Mouse (Mus musculus): ENCODE results near the gene Tax1bp3.

Gene Tax1bp3

DNA sequence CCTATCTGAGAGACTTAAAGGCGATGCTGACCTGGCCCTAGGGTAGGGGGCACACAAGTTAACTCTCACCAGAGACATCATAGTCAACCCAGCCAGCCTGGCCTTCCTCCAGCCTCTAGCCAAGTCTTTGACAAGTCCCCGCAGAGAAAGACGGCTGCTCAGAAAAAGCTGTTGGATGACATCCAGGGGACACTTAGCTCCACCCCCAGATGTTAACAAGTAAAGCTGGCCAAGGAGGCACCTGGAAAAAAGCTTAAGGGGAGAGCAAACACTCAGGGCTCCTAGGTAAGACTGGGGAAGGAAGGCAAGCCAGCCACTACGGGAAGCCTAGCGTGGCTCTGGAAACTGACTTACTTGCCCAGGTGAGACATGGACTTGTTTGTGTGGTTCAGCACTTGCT, 4.7 kb upstream of the Tax1bp3 start:
- in situ Hi-C loops (cut with MboI, MseI), result no loop called here

DNA sequence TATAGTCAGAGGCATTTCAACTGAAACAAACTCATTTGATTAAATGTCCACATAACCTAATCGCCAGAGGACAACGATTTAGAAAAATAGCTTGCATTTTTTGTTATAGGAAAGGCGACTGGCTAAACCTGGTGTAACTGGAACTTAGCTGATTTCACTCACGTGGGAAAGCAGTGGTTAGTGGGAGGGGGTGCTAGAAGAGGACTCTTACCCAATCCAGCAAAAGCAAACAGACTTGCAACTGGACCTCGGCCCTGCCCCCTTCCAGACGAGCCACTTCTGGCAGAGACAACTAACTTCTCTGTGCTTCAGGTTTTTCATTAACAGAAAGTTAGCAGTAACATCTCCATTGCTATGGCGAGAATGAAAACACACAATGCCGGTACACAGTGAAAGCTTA, 1.3 kb upstream of the Tax1bp3 start:
- in situ Hi-C loops (cut with MboI, MseI), result loop anchor here (5.0 kb wide), 1 partner anchor 38 kb away; the partner anchor contains the start of gene Haspin

DNA sequence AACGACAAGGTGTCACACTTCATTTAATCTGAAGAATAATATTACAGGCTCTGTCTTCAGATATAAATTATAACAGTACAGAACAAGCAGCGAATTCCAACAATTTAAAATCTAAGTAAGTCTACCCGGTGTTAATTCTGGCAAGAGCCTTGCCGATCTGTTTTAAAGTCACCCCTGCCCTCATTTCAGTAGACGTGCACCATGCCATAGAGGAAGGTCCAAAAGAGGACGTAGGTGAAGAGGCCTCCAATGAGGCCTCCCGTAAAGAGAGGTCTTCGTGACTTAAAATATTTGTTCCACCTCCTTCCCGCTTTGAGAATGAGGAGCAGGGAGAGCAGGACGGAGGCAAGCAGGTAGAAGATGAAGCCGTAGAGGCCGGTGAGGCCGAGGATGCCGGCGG, 697 bp upstream of the Tax1bp3 start:
- in situ Hi-C loops (cut with MboI, MseI), result loop anchor here (5.0 kb wide), 1 partner anchor 39 kb away; the partner anchor contains the start of gene Haspin

DNA sequence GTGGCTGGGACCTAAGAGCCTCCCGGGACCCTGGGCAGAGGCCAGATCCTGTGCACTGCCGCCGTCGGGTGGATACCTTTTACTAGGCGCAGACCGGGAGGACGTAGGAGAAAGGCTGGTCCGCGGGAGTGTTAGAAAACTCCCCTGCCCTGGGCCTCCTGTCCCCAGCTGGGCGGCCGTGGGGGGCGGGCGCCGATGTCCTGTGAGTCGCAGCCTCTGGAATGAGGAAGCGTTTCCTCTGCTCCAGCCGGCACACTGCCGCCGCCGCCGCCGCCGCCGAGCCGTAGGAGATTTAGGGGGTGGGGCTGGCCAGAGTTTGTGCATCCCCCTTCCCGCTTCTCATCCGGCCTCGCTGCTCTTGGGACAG, 609 bp downstream of the Tax1bp3 start:
- in situ Hi-C loops (cut with MboI, MseI), result loop anchor here (5.0 kb wide), 1 partner anchor 40 kb away; the partner anchor contains the start of gene Haspin

DNA sequence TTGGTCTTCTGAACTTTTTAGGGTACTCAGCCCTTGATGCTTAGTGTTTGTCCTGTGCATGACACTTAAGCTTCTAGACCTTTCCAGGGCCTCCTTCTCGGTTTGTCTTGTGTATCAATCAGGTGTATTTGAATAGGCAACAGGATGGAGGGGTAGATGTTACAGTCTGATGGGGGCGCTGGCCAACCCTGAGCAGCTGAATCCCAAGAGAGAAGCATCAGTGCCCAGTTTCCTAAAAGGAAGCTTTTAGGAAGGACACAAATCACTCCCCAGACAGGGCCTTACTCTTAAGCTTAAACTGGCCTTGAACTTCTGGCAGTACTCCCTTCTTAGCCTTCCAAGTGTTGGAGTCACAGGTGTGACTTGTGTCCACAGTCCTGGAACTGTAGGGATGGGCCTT, 1.0 kb downstream of the Tax1bp3 start:
- in situ Hi-C loops (cut with MboI, MseI), result loop anchor here (5.0 kb wide), 1 partner anchor 41 kb away; the partner anchor contains the start of gene Haspin

DNA sequence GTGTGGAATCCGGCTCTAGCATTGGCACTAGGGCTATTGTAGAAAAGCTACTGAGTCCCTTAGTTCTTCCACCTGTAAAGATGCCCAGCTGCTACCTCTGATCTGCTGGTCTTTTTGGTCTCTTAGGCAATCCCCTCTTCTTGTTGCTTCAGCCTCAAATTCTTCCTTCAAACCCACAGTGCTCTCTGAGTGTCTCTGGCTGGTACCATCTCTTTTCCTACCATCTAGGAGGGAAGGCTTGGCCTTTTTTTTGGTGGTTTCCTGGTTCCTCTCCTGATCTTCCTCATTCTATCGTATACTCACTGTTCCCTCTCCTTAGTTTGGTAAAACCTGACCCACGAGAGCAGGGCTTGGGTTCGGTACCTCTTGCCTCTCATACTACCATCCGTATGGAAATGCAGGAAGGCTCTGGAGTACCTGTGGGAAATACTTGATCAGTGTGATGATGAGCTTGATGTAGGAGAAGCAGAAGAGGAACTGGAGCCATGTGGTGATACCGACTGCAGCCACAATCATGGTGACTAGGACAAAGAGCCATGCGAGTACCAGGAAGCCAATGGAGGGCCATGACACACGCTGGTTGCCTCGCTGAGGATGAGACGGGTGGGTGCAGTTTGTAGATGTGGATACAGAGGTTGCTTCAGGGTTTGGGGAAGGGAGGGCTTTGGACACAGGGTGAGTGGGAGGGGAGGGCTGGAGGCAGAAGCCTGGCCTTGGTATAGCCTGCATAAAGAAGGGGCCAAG, 9.2 kb downstream of the Tax1bp3 start:
- in situ Hi-C loops (cut with MboI, MseI), result no loop called here

DNA sequence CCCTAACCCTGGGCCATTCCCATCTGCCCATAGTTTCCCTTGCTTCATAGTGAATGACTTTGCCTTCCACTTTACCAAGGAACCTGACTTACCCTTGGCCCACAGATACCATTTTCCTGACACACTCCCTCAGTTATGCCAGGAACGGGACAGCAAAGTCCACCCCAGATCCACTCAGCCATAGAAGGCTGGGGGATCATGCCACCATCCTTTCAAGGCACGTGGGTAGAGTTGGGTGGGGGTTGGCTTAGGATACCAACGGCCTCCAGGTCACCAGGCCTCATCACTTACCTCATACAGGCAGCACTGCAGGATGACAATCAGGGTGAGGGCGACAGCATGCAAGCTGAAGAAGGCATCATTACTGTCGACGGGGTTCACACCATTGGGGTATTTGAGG, 10.3 kb downstream of the Tax1bp3 start:
- in situ Hi-C loops (cut with MboI, MseI), result no loop called here

DNA sequence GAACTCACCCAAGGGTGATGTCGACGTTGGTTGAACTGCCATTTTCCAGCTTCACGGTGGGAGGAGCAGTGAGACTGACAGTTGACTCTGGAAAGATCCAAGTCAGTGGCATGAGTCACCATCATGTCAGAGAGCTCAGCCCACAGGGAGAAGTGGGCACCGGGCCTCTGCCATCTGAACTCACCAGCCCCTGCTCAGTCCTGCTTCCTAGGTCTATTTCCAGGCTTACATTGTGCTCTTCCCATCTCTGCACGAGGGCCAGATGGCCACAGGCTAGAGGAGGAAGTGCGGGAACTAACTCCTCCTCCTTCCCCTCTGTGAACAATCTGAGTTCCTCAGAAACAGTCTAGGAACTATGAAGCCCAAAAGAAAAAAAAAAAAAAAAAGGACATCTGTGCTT, 16.2 kb downstream of the Tax1bp3 start:
- in situ Hi-C loops (cut with MboI, MseI), result no loop called here

DNA sequence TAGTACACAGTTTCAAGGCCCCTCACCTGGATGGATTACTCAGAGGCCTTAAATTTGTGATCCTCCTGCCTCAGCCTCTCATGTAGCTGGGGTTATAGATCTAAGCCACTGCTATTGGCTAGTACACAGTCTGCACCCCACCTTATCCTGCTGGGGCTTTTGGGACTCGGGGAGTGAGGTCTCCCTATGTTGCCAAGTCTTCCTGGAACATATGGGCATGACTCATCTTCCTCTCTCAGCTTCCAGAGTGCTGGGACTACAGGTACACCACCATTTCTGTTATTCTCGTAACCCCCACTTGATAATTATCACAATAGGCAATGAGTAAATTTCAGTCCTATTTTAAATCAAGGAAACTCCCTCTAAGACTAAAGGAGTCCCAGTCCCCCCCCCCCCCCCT, 17.6 kb downstream of the Tax1bp3 start:
- in situ Hi-C loops (cut with MboI, MseI), result no loop called here

DNA sequence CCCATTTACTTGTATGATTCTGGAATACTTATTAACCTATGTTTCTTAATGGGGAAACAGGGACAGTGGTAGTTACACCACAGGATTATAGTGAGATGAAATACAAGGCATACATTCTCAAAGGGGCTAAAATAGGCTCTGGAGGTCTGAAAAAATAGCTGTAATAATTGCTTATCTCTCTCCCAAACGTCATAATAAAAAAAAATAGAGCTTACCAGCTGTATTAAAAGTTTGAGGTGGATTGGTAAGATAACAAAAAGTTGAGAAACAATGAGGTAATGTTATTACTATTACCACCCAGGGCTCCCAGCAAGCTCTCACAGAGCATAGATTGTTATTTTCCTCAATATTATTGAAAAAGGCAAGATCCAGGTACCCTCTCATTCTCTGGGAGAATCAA, 21.3 kb downstream of the Tax1bp3 start:
- in situ Hi-C loops (cut with MboI, MseI), result no loop called here

DNA sequence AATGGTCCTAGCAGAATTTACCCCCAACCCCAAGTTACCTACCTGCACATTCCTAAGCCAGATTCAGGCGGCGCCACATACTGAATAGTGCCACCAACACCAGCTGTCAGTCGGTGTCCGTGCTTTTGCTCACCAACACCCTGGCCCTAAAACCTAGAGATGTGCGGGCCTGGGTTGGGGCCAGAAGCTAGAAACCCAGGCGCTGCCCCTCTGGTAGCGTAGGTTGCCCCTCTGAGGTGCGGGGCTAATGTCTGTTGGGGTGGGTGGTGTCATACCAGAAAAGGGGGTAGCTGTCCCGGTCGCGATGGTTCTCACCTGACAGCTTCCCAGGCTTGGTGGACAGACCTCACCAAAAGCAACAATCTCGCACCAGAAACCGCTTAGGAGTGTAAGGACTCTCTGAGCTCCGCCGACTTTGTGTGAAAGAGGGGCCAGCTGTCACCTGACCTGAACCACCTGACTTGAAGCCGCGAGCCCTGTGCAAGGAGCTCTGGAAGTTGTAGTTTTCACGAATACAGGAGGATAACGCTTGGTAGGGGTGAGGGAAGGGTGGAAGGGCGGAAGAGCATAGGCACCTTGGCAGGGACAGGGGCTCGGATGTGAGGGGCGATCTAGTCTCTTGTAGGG, 21.8 kb downstream of the Tax1bp3 start, which contains the start of gene Ctns:
Gene Ctns (minus strand): TSS at position 440 of the 627 bp plus-strand sequence.
- in situ Hi-C loops (cut with MboI, MseI), result no loop called here

DNA sequence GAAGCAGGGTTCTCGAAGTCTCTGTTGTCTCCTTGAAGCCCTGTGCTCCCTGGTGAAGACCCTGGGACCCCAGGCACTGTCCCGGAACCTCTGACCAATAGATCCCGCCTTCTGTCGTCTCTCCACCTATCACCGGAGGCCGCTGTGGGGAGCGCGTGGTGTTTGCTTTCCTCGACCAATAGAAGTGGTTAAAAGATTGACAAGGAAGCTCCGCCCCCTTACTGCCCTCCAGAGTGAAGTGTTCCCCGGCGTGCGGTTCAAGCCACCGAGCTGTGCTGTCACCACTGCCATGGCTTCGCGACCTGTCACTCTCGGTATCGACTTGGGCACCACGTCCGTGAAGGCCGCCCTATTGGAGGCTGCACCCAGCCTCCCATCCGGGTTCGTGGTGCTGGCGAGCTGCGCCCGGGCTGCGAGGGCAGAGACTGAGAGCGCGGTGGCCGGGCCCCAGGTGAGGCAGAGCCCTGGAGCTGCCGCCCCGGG, 22.4 kb downstream of the Tax1bp3 start, which contains the start of gene Shpk:
Gene Shpk (plus strand): TSS at position 231 of the 483 bp plus-strand sequence.
- in situ Hi-C loops (cut with MboI, MseI), result no loop called here

DNA sequence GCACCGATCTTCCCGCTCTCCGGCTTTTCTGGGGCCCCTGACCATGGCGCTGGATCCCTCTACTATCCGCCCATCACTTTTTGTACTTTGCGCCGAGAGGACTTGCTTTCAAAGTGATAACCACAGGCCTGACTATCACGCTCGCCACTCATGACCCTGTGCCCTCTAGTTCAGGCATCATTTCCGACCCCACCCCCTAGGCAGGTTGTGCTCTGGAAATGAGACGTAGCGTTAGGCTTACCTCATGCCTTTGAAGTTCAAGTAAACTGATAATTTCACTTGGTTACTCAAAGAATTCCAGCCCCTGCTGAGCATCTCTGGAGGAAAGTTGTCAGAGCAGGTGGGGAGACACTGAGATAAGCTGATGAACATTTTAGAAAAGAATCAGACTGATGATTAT, 23.0 kb downstream of the Tax1bp3 start:
- in situ Hi-C loops (cut with MboI, MseI), result no loop called here

DNA sequence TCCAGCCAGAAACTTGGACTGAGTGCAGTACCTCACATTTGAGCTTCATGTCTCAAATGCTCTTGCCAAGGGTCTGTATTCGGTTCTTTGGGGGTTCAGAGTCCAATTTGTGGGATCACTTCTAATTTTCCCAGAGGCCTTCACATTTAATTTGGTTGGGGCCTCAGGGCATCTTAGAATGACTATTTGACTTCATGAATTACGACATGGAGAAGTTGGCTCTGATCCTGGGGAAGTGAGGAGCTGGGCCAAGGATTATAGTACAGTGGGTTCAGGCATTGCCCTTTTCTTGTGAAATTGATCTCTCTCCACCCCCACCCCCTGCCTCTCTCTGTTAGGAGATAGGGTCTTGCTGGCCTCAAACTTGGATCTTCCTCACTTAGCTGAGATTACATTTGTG, 24.1 kb downstream of the Tax1bp3 start:
- in situ Hi-C loops (cut with MboI, MseI), result no loop called here

DNA sequence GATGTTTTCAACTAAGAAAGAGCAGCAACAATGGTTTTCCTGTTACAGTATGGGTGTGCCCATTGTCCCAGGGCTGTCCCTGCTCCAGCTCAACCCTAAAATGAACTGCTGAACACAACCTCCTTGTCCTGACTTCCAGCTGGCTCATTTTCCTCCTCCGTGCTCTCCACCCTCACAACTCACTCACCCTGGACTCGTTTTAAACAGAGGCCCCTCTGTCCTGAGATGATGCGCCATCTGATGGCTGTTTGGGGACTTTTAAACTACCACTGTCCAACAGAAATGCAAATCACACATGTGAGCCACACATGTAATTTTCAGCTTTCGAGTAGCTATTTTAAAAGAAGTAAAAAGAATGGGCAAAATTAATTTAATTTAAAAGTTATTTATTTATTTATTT, 24.7 kb downstream of the Tax1bp3 start:
- in situ Hi-C loops (cut with MboI, MseI), result no loop called here

DNA sequence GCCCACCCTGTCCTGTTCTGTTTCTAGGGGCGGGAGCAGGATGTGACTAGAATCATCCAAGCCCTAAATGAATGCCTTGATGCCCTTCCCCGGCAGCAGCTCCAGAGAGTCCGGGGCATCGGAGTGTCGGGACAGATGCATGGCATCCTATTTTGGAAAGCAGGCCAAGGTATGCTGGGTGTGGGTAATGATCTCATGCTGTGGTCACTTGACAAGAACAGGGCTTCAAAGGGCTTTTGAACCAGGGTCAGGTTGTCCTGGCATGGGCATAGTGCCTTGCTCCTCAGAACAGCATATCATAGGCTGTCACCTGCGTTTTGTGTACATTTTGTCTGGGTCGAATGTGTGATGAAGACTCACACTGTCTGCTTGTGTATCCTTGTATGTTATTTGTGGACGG, 27.0 kb downstream of the Tax1bp3 start:
- in situ Hi-C loops (cut with MboI, MseI), result no loop called here

DNA sequence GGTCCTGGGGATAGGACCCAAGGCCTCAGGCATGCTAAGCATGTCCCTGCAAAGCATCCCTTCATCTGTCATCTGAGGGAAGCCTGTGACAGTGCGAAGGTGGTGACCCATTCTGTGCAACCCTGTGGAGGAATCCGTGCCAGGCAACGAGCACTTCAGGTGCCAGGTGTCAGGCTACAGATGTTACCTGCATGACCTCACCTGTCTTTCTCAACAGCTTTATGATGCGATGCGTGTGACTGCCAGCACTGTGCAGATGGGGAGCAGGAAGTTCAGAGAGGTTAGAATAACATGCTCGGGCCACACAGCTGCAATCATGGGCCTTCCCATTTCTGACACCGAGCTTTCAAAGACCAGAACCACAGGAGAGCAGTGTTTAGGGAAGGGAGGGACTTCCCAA, 28.3 kb downstream of the Tax1bp3 start:
- in situ Hi-C loops (cut with MboI, MseI), result no loop called here

DNA sequence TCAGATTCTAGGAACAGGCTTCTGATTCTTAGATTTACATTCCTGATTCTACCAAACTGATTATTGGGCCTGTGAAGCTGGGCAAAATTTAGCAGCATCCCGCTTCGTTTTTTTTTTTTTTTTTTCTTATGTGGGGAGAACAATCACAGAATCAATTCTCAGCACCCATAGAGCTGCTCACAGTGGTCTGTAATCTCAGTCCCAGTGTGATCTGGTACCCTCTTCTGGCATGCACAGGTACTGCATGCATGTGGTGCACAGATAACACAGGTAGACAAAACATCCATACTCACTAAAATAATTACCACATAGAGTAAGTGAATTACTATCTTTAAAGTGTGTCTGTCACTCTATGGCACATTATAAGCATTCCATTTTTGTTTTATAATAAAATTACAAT, 30.7 kb downstream of the Tax1bp3 start:
- in situ Hi-C loops (cut with MboI, MseI), result no loop called here

DNA sequence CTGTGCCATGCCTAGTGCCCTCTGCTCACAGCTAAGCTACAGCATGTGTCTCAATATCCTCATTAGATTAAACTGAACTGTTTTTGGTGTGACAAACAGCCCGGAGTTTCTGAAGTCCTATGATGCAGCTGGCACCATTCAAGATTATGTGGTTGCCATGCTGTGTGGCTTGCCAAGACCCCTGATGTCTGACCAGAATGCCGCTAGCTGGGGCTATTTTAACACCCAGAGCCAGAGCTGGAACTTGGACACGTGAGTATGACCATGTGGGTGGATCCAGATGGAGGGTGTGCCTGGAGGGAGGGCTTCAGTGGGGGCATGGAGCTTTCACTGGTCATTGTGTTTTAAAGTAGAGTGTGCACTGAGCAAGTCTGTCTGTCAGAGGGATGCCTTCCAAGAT, 37.1 kb downstream of the Tax1bp3 start:
- in situ Hi-C loops (cut with MboI, MseI), result no loop called here

DNA sequence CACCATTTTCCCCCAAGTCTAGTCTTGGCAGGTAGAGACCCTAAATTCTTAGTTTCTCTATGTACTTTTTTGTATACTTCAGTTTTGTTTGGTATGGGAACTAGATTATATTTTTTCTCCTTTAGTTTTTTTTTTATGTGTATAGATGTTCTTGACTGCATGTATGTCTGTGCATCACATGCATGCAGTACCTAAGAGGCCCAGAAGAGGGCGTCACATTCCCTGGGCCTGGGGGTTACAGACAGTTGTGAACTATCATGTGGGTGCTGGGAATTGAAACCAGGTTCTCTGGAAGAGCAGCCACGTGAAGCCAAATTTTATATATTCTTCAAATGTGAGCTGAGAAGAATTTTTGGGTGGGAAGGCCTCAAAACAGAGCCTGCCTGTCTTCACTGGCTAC, 42.8 kb downstream of the Tax1bp3 start:
- in situ Hi-C loops (cut with MboI, MseI), result no loop called here

DNA sequence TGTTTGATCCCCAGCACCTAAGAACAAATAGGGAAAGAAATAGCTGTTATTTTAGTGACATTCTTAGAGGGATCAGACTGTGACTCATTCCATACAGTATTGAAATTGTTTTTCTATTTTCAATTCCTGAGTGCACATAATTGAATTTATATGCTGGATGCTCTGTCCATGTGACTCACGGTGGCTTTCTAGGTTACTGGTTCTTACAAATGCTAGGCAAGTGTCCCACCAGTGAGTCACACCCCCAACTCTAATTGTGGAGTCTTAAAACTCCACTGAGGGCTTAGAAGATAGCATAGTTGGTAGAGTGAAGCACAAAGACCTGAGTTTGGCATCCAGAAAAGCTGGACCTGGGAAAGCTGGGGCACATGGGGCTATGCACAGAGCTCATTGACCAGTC, 43.8 kb downstream of the Tax1bp3 start:
- in situ Hi-C loops (cut with MboI, MseI), result no loop called here

DNA sequence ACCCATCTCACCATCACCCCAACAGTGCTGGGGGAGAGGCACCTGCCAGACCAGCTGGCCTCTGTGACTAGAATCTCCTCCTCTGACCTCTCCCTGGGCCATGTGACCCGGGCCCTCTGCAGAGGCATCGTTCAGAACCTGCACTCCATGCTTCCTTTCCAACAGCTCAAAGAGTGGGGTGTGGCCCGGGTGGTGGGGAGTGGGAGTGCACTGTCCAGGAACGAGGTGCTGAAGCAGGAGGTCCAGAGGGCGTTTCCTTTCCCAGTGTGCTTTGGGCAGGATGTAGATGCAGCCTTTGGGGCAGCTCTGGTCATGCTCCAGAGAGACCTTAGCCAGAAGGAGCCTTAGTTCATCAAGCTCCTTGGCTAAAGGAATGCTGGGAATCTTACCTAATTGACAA, 46.0 kb downstream of the Tax1bp3 start:
- in situ Hi-C loops (cut with MboI, MseI), result no loop called here

DNA sequence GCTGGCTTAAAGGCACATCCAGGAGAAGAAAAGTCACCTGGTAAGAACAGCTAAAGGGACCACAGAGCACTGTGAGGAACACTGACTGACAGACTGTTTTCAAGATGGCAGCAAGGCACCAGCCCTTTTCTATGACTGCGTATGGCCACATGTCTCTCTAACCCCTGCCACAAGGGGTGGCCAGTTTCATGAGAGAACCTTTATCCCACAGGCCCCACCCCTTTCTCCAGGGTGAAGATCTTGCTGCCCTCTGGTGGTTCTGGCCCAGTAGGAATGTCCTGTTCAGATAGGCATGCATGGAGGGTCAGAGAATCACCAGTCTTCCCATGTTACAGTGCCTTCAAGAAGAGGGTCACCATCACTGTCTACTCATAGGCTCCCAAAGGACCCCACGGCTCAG, 47.1 kb downstream of the Tax1bp3 start:
- in situ Hi-C loops (cut with MboI, MseI), result no loop called here
